Mouse (Mus musculus): ENCODE measurements around the gene Prrt3. TPM values are rescaled to one million over a fixed set of nuclear protein-coding genes. Genes with fewer than 3 reads are reported as not detected.

The Prrt3 gene
- polyA plus RNA-seq, 1 experiment from 2014 or later: 0.52 TPM

- H3K4me2 ChIP-seq (replicated peaks; ENCODE audit: low read depth): no peak overlapping the region
- WGBS: 95% methylated on average over 4 of the region's 4 CpGs
- no peaks in the 10 kb centered on the region for H3K9me3 ChIP-seq (ENCODE audit: control insufficient read depth)
- no peak overlapping the region for H3K27ac ChIP-seq (ENCODE audit: low read depth, low read length)
- TF ChIP-seq CTCF (IDR thresholded peaks at IDR 0.05; ENCODE audit: low read depth): no peak
- ATAC-seq: no peak
- H3K36me3 ChIP-seq (ENCODE audit: control insufficient read depth, insufficient read depth): peaks cover 26% of the 10 kb centered on the region
- no peak overlapping the region for H3K4me3 ChIP-seq (ENCODE audit: low read depth, low read length)
- no peaks in the 10 kb centered on the region for H3K4me1 ChIP-seq (replicated peaks; ENCODE audit: control insufficient read depth, insufficient read depth, low read length)
- H3K27me3 ChIP-seq (replicated peaks; ENCODE audit: control insufficient read depth, insufficient read depth, low read length): no peaks in the 10 kb centered on the region
- no peak overlapping the region for H3K9ac ChIP-seq (ENCODE audit: low read depth, low read length)
These were observed 54.1 kb downstream of the Prrt3 start for GRCm38 (mm10) chr6:113447639-113448038.

- 45% methylated on average over 6 of the region's 8 CpGs for WGBS
- no peak overlapping the region for H3K4me3 ChIP-seq (ENCODE audit: low read depth, low read length)
- peak overlapping the region; percentile 24; the same call in 1 of the 2 replicates for H3K4me2 ChIP-seq (replicated peaks; ENCODE audit: low read depth)
- peak; percentile 25; the same call in 1 of the 2 replicates for ATAC-seq
- H3K9ac ChIP-seq (ENCODE audit: low read depth, low read length): no peak overlapping the region
- H3K27ac ChIP-seq (ENCODE audit: low read depth, low read length): peak overlapping the region; percentile 41; the same call in 1 of the 2 replicates
- H3K36me3 ChIP-seq (ENCODE audit: control insufficient read depth, insufficient read depth): peaks cover 26% of the 10 kb centered on the region
- no peaks in the 10 kb centered on the region for H3K4me1 ChIP-seq (replicated peaks; ENCODE audit: control insufficient read depth, insufficient read depth, low read length)
- H3K27me3 ChIP-seq (replicated peaks; ENCODE audit: control insufficient read depth, insufficient read depth, low read length): no peaks in the 10 kb centered on the region
- no peak for TF ChIP-seq CTCF (IDR thresholded peaks at IDR 0.05; ENCODE audit: low read depth)
- H3K9me3 ChIP-seq (ENCODE audit: control insufficient read depth): no peaks in the 10 kb centered on the region
These were observed 57.3 kb downstream of the Prrt3 start for GRCm38 (mm10) chr6:113444207-113444965.

Small RNAs within 50 kb of the gene (microRNA-seq; reads per million reads assigned to microRNA genes)
- not detected for gene Gm23365

Other genes with a start within 250 kb of the Prrt3 start
- gene Cpne9, start 219.6 kb downstream of the Prrt3 start, polyA plus RNA-seq (2015; fragmentation: Nextera tagmentation; extraction: Ambion mirVana): not detected in 2 replicates
- gene Brpf1, start 194.8 kb downstream of the Prrt3 start, polyA plus RNA-seq (2015; fragmentation: Nextera tagmentation; extraction: Ambion mirVana): 7.3 and 8.3 TPM in 2 replicates
- gene Ogg1, start 175.0 kb downstream of the Prrt3 start, polyA plus RNA-seq (2015; fragmentation: Nextera tagmentation; extraction: Ambion mirVana): 8.0 and 9.7 TPM in 2 replicates
- gene Camk1, start 157.9 kb downstream of the Prrt3 start, polyA plus RNA-seq (2015; fragmentation: Nextera tagmentation; extraction: Ambion mirVana): 35.9 and 37.0 TPM in 2 replicates
- 19.7 and 23.5 TPM in 2 replicates for gene Tada3, start 124.0 kb downstream of the Prrt3 start, polyA plus RNA-seq (2015; fragmentation: Nextera tagmentation; extraction: Ambion mirVana)
- 409 and 418 TPM in 2 replicates for gene Arpc4, start 123.8 kb downstream of the Prrt3 start, polyA plus RNA-seq (2015; fragmentation: Nextera tagmentation; extraction: Ambion mirVana)
- 1.4 and 1.6 TPM in 2 replicates for gene Ttll3, start 112.7 kb downstream of the Prrt3 start, polyA plus RNA-seq (2015; fragmentation: Nextera tagmentation; extraction: Ambion mirVana)
- gene Rpusd3, start 82.6 kb downstream of the Prrt3 start, polyA plus RNA-seq (2015; fragmentation: Nextera tagmentation; extraction: Ambion mirVana): 21.5 and 23.9 TPM in 2 replicates
- 231 and 259 TPM in 2 replicates for gene Cidec, start 66.2 kb downstream of the Prrt3 start, polyA plus RNA-seq (2015; fragmentation: Nextera tagmentation; extraction: Ambion mirVana)
- gene Jagn1, start 59.4 kb downstream of the Prrt3 start, polyA plus RNA-seq (2015; fragmentation: Nextera tagmentation; extraction: Ambion mirVana): 44.9 and 48.8 TPM in 2 replicates
- gene Il17re, start 43.4 kb downstream of the Prrt3 start, polyA plus RNA-seq (2015; fragmentation: Nextera tagmentation; extraction: Ambion mirVana): 2.2 and 2.3 TPM in 2 replicates
- gene Il17rc, start 30.5 kb downstream of the Prrt3 start, polyA plus RNA-seq (2015; fragmentation: Nextera tagmentation; extraction: Ambion mirVana): 16.5 and 17.4 TPM in 2 replicates
- 8.5 and 9.7 TPM in 2 replicates for gene Creld1, start 18.6 kb downstream of the Prrt3 start, polyA plus RNA-seq (2015; fragmentation: Nextera tagmentation; extraction: Ambion mirVana)
- 77.2 and 77.9 TPM in 2 replicates for gene Emc3, start 29.7 kb upstream of the Prrt3 start, polyA plus RNA-seq (2015; fragmentation: Nextera tagmentation; extraction: Ambion mirVana)
- gene Fancd2, start 29.8 kb upstream of the Prrt3 start, polyA plus RNA-seq (2015; fragmentation: Nextera tagmentation; extraction: Ambion mirVana): 1.4 and 1.7 TPM in 2 replicates
- 0.33 TPM in 1 of 2 replicates, not detected in the other for gene Fancd2os, start 98.8 kb upstream of the Prrt3 start, polyA plus RNA-seq (2015; fragmentation: Nextera tagmentation; extraction: Ambion mirVana)
- 185 and 187 TPM in 2 replicates for gene Brk1, start 102.8 kb upstream of the Prrt3 start, polyA plus RNA-seq (2015; fragmentation: Nextera tagmentation; extraction: Ambion mirVana)
- gene Vhl, start 122.0 kb upstream of the Prrt3 start, polyA plus RNA-seq (2015; fragmentation: Nextera tagmentation; extraction: Ambion mirVana): 18.4 and 20.6 TPM in 2 replicates
- 21.2 and 26.1 TPM in 2 replicates for gene Irak2, start 136.5 kb upstream of the Prrt3 start, polyA plus RNA-seq (2015; fragmentation: Nextera tagmentation; extraction: Ambion mirVana)
- gene Tatdn2, start 195.1 kb upstream of the Prrt3 start, polyA plus RNA-seq (2015; fragmentation: Nextera tagmentation; extraction: Ambion mirVana): 1.1 and 1.5 TPM in 2 replicates
- gene Ghrl, start 217.9 kb upstream of the Prrt3 start, polyA plus RNA-seq (2015; fragmentation: Nextera tagmentation; extraction: Ambion mirVana): 139 and 148 TPM in 2 replicates
- 362 and 381 TPM in 2 replicates for gene Sec13, start 238.8 kb upstream of the Prrt3 start, polyA plus RNA-seq (2015; fragmentation: Nextera tagmentation; extraction: Ambion mirVana)